Mouse (Mus musculus) liver, adult 2 months (tissue): ENCODE measurements at regions not wholly inside any gene's neighbourhood (a gene's known extent, or its start where the extent isn't known, plus 50 kb on each side); places are given as distances from the start of the nearest gene placed in this dataset.

Experiments
- CTCF ChIP-seq: fragments of 200-500 bp; IDR thresholded peaks from 2 replicates; pipeline ENCODE4 v1.5.1; 2011; ENCODE audit warnings: low read depth, low read length, control low read depth
- POLR2A ChIP-seq: fragments of 200-500 bp; IDR thresholded peaks from 2 replicates; pipeline ENCODE4 v1.6.1; 2011; ENCODE audit warnings: low read length, control low read depth; ENCODE audit not compliant: insufficient read depth; ENCODE audit errors: extremely low read depth

DNA sequence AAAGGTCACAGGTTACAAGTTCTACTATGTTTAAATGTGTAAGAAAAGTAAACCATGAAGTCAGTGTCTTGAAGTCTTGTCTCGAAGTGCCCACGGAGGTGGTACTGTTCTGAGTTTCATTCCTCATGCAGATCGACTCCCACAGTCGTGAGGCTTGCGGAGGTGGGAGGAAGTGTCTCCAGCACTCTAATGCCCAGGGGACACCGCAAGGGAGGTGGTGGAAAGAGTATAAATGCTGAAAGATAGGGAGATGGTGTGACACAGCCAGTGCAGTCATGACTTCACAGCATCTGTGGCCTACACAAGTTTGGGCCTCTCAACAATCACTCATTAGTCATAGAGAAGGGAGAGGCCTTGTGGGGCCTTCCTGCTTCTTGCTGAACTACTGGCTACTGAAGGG, 112.8 kb upstream of the Adra1d start:
- no peak for TF ChIP-seq POLR2A
- TF ChIP-seq CTCF, result no peak
